Mouse (Mus musculus) adrenal gland, postnatal 14 days (tissue): Measurements from ENCODE around the gene Hba-a1. TPM values are rescaled to one million over a fixed set of nuclear protein-coding genes. Genes with fewer than 3 reads are reported as not detected.
"Not testable (repeated sequence)": the region's sequence is repeated elsewhere in the genome, so short reads cannot be mapped to it uniquely, and the experiment has no call there.

Experiments used
- DNase-seq: peaks from one replicate; pipeline ENCODE4 v3.0.0; 2021; ENCODE audit warnings: mixed read lengths
- total RNA-seq: library from RNA; stranded (reverse); gene quantifications from 2 replicates; pipeline ENCODE4 v1.2.3, GENCODE M21; 2021

Hba-a1 gene
- total RNA-seq, 1 experiment from 2014 or later: 9,215 TPM

DNA sequence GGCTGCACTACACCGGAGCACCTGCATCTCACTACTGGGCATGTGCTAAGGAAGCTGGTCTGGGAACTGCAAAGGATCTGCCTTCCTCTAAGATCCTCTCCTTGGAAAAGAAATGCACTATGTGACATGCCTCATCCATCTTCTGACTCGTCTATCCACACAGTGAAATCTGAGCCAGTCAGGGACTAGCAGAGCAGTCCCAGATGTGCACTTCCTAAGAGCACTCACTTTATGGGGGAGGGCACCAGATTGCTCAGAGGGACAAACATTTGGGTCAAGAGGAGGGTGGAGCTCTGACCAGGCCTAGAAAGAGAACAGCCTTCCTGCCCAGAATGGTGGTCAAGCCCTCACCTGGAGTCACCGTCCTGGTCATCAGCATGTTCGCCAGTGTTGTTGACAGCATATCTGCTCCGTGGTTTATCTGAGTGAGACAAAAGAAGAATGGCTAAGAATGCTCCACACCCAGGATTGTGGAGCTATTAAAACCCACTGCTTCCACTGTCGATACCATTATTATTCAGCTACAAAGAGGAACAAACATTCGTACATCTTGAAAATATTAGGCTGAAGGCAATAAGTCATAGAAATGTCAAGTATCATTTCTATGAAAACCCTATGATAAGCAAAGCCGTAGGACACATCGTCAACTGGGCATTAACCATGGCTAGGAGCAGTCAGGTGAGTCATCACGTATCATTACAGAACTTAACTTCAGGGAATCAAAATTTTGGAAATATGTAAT lies 20.5 kb upstream of the Hba-a1 start:
- DNase-seq: peak; percentile 24

GRCm38 (mm10) chr11:32265117-32265738 lies 18.1 kb upstream of the Hba-a1 start:
- DNase-seq: no peak

GRCm38 (mm10) chr11:32266194-32266593 lies 17.1 kb upstream of the Hba-a1 start:
- DNase-seq: no peak

DNA sequence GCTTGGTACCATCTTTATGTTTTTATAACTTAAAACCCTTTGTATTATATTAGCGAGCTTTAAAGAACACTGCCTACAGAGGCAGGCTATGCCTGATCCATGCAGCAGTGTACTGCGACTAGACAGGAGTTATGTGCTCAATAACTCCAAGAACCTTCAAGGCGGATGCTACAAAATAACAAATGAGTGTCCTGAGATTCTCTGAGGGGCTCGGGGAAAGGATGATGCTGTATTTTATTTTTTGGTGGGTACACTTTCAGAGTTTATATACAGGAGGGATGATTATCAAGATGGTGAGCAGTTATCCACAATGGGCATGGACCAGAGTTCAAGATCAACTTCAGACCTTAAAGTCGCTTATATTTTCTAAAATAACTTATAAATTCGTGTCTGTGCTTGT lies 16.5 kb upstream of the Hba-a1 start:
- no peak for DNase-seq

GRCm38 (mm10) chr11:32267188-32267884 lies 16.0 kb upstream of the Hba-a1 start, which contains the start of gene Nprl3:
Nprl3 (minus strand) TSS chr11:32267707.
- DNase-seq: peak; percentile 98

DNA sequence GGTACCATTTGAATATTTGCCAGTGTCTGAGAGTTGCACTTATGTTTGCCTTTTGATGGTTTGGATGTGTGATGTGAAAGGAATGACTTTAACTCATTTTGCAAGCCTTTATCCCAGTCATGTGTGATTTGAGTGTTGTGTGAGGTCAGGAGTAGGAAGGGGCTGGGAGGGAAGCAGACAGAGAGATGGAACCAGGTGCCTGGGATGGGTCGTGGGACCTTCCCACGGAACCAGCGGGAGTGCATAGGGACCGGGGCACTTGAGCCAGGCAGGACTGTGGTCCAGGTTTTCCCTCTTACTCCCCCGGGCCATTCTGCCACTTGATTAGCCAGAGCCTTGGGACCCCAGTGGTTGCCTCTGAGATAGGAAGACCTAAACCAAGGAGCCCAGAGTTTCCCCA lies 15.3 kb upstream of the Hba-a1 start:
- no peak for DNase-seq

GRCm38 (mm10) chr11:32268952-32269351 lies 14.4 kb upstream of the Hba-a1 start:
- no peak for DNase-seq

- DNase-seq: no peak
Observed at GRCm38 (mm10) chr11:32271178-32271577, 12.1 kb upstream of the Hba-a1 start.

- DNase-seq: no peak
Observed at GRCm38 (mm10) chr11:32276347-32276746, 7.0 kb upstream of the Hba-a1 start, which contains the start of gene Hba-x. Hba-x (plus strand) TSS chr11:32276400.

DNA sequence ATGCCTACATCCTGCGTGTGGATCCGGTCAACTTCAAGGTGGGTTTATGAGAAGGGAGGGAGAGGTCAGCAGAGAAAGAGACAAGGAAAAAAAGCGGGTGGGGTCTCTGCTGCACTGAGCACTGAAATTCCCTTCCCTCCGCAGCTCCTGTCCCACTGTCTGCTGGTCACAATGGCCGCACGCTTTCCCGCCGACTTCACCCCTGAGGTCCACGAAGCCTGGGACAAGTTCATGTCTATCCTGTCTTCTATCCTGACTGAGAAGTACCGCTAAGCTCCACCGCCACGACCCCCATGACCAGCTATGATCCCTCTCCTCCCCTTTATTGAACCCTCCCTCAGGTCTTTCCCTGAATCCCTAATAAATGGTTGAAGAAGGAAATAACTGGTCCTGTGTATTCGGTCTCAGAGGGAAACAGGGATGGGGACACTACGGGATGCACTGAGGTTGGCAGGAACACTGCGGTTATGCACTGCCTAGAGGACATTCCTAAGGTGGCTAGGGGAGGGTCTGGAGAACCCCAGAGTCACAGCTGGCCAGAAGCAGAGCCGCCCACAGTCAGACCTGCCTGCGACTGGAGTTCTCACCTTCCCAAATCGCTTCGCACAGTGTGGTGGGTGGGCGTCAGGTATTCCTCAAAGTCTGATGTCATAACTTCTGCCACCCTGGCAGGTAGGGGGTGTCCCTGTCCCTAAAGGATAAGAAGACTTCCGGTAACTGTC lies 5.4 kb upstream of the Hba-a1 start:
- no peak for DNase-seq

- DNase-seq: no peak
Observed at GRCm38 (mm10) chr11:32278458-32278957, 4.8 kb upstream of the Hba-a1 start.

DNA sequence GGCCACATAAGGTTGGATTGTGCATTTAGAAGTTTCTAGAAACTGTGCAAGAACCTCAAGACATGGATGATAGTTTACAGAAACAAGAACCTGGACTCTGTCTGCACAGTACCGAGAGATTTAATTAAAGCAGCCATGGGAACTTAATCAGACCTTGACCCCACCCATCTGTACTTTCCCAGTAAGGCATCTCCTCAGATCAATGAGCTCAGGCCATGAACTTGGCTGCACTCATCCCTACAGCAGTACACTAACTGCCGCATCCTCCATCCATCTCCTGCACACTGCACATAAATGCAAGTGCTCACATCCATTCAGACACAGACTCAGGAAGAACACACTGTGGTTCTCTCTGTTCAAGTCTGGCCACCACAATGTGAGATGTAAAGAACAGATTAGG lies 2.7 kb upstream of the Hba-a1 start:
- DNase-seq: no peak

DNA sequence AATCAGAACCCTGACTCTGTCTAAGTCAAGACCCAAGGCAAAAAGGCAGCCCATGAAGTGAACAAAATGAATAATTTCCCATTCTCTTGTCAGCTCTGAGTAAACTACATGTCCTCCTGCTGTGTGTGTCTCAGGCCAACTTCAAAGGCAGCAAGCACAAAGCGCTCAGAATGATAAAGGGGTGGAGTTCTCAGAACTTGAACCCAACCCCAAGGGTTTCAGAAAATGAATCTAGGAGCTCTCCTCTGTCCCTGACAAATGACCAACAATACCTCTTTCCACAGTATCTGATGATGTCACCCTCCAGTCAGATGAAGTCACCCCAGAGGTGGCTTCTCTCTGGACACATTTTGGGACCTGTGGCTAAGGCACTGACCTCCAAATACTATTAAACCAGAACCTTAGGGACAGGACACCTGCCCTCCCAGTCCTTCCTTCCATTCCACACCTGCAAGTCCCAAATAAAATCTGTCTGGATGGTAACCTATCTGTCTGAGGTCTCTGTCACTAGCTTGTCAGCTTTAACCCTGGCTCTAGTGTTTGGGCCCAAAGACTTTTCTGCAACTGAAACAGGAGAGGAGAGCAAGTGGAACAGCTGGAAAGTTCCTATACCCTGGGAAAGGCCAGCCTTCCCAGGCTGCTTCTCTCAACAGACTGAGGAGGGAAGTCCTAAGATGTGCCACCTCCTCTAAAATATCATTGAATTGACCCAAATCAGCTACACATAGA lies 1.7 kb upstream of the Hba-a1 start:
- no peak for DNase-seq

- not testable (repeated sequence) for DNase-seq
Observed at GRCm38 (mm10) chr11:32284582-32284981, 1.3 kb downstream of the Hba-a1 start.

GRCm38 (mm10) chr11:32285031-32285775 lies 1.9 kb downstream of the Hba-a1 start:
- no peak for DNase-seq

DNA sequence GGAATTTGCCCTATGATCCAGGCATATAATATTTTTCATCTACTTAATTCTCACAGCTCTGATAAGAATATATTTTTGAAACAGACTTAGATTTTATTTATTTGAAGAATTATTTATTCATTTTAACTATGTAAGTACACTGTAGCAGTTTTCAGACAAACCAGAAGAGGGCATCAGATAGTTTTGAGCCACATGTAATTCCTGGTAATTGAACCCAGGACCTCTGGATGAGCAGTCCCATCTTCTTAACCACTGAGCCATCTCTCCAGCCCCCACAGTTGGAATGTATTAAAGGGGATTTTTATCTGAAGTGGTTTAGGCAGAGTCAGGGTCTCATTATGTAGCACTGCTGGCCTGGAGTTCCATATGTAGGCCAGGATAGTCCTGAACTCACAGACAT lies 2.6 kb downstream of the Hba-a1 start:
- not testable (repeated sequence) for DNase-seq

DNA sequence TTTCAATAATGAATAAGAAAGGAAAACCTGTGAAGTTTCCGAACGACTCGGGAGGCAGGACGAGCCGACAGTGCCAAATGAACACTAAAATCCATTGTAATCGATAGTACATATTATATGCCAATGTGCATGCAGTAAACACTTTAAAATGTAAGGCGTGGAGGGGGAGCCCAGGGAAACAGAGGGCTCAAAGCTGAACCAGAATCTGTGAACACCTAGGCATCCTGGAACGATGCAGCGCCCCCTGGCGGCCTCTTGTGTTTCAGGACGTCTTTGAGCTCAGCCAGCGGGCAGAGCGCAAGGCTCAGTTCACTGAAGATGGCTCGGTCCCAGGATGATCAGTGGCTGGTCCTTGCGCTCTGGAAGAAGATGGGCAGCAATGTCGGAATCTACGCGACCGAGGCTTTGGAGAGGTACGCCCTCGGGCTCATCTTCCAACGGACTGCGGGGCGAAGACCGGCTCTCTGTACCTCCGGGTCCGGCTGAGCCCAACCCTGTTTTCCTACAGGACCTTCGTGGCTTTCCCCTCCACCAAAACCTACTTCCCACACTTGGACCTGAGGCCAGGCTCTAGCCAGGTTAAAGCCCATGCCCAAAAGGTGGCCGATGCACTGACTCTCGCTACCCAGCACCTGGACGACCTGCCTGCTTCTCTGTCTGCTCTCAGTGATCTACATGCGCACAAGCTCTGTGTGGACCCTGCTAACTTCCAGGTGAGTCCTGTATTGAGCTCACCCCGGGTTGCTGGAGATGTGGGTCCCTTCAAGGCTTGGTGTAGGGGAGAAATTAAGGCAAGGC lies 3.6 kb downstream of the Hba-a1 start, which contains the start of gene Hbq1b:
Gene Hbq1b, plus strand, starts transcription at position 271 of the 798 bp plus-strand sequence.
- DNase-seq: peak; percentile 87

GRCm38 (mm10) chr11:32287493-32287825 lies 4.1 kb downstream of the Hba-a1 start:
- no peak for DNase-seq

GRCm38 (mm10) chr11:32292819-32293218 lies 9.5 kb downstream of the Hba-a1 start:
- not testable (repeated sequence) for DNase-seq

GRCm38 (mm10) chr11:32293479-32293878 lies 10.2 kb downstream of the Hba-a1 start:
- DNase-seq: not testable (repeated sequence)
